Mouse (Mus musculus): ENCODE results near the gene Psmb8. TPM values are rescaled to one million over a fixed set of nuclear protein-coding genes. Genes with fewer than 3 reads are reported as not detected.

The Psmb8 gene
- total and polyA plus RNA-seq, 3 experiments = 0.11 to 0.15 TPM; not detected in 1

- ATAC-seq (ENCODE audit: extremely low read depth, insufficient number of reproducible peaks, low FRiP score, poor library complexity, severe bottlenecking) = no peak
Observed at GRCm38 (mm10) chr17:34169279-34169678, 28.2 kb upstream of the Psmb8 start.

GRCm38 (mm10) chr17:34170487-34170876 lies 27.0 kb upstream of the Psmb8 start:
- no peak for ATAC-seq (ENCODE audit: extremely low read depth, insufficient number of reproducible peaks, low FRiP score, poor library complexity, severe bottlenecking)
- Histone ChIP-seq H3K27me3 (ENCODE audit: insufficient read depth, low read length) (peaks cover 3% of the 10 kb centered on the region; the same call in 1 of the 2 replicates), H3K36me3 (replicated peaks) (no peaks in the 10 kb centered on the region)

More at GRCm38 (mm10) chr17:34169279-34169678, 28.2 kb upstream of the Psmb8 start:
- Histone ChIP-seq H3K27me3 (ENCODE audit: insufficient read depth, low read length) (peaks cover 12% of the 10 kb centered on the region), H3K4me1 (ENCODE audit: insufficient read depth, low read depth, low read length) (no peaks in the 10 kb centered on the region), H3K36me3 (replicated peaks) (no peaks in the 10 kb centered on the region), H3K9me3 (replicated peaks) (peaks cover 7% of the 10 kb centered on the region), H3K4me3 (ENCODE audit: low read depth, low read length) (no peak overlapping the region)
- DNase-seq (ENCODE audit: low spot score) = no peak
- TF ChIP-seq GATA1 (IDR thresholded peaks at IDR 0.05; ENCODE audit: borderline replicate concordance, low read length) (no peak), GATA2 (IDR thresholded peaks at IDR 0.05; ENCODE audit: borderline replicate concordance, low read depth, low read length) (no peak), POLR2AphosphoS5 (IDR thresholded peaks at IDR 0.05; ENCODE audit: insufficient replicate concordance, low read depth, low read length) (no peak), TAL1 (conservative IDR thresholded peaks at IDR 0.05; ENCODE audit: low read depth, low read length) (no peak), CTCF (IDR thresholded peaks at IDR 0.05; ENCODE audit: low read depth, low read length) (no peak)

GRCm38 (mm10) chr17:34170877-34171498 lies 26.5 kb upstream of the Psmb8 start:
- no peak for DNase-seq (ENCODE audit: low spot score)
- TF ChIP-seq TAL1 (conservative IDR thresholded peaks at IDR 0.05; ENCODE audit: low read depth, low read length) (no peak), CTCF (IDR thresholded peaks at IDR 0.05; ENCODE audit: low read depth, low read length) (peak; percentile 79)
- no peaks in the 10 kb centered on the region for H3K4me1 ChIP-seq (ENCODE audit: insufficient read depth, low read depth, low read length)
- H3K27me3 ChIP-seq (ENCODE audit: insufficient read depth, low read length) = peaks cover 2% of the 10 kb centered on the region; the same call in 1 of the 2 replicates
- no peaks in the 10 kb centered on the region for H3K36me3 ChIP-seq (replicated peaks)
- peaks cover 7% of the 10 kb centered on the region for H3K9me3 ChIP-seq (replicated peaks)
- no peak overlapping the region for H3K4me3 ChIP-seq (ENCODE audit: low read depth, low read length)
- ATAC-seq (ENCODE audit: extremely low read depth, insufficient number of reproducible peaks, low FRiP score, poor library complexity, severe bottlenecking) = no peak

More at GRCm38 (mm10) chr17:34170487-34170876, 27.0 kb upstream of the Psmb8 start:
- peaks cover 7% of the 10 kb centered on the region for H3K9me3 ChIP-seq (replicated peaks)
- H3K4me3 ChIP-seq (ENCODE audit: low read depth, low read length) = no peak overlapping the region
- no peak for DNase-seq (ENCODE audit: low spot score)
- no peaks in the 10 kb centered on the region for H3K4me1 ChIP-seq (ENCODE audit: insufficient read depth, low read depth, low read length)
- TF ChIP-seq GATA2 (IDR thresholded peaks at IDR 0.05; ENCODE audit: borderline replicate concordance, low read depth, low read length) (no peak), GATA1 (IDR thresholded peaks at IDR 0.05; ENCODE audit: borderline replicate concordance, low read length) (no peak), POLR2AphosphoS5 (IDR thresholded peaks at IDR 0.05; ENCODE audit: insufficient replicate concordance, low read depth, low read length) (no peak), CTCF (IDR thresholded peaks at IDR 0.05; ENCODE audit: low read depth, low read length) (no peak), TAL1 (conservative IDR thresholded peaks at IDR 0.05; ENCODE audit: low read depth, low read length) (no peak)

DNA sequence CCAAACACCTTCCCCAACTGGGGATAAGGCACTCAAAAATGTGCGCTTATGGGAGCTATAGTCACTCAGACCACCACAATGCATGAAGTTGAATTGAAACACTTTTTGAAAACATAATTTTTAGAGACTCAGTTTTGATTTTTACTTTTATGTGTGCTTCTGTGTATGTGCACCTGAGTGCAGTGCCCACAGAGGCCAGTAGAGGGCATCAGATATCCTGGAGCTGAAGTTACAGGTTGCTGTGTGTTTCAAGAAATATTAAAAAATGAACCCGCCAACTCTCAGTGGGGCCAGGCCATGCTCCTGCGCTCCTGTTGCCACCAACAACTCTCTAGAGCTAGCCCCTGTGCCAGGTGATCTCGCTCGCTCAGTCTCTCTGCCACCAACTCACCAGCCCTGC lies 25.0 kb upstream of the Psmb8 start:
- ATAC-seq (ENCODE audit: extremely low read depth, insufficient number of reproducible peaks, low FRiP score, poor library complexity, severe bottlenecking) (no peak), DNase-seq (ENCODE audit: low spot score) (no peak)
- no peak overlapping the region for H3K4me3 ChIP-seq (ENCODE audit: low read depth, low read length)
- H3K9me3 ChIP-seq (replicated peaks) = peaks cover 14% of the 10 kb centered on the region
- peaks cover 2% of the 10 kb centered on the region; the same call in 1 of the 2 replicates for H3K27me3 ChIP-seq (ENCODE audit: insufficient read depth, low read length)
- H3K4me1 ChIP-seq (ENCODE audit: insufficient read depth, low read depth, low read length) = no peaks in the 10 kb centered on the region
- no peaks in the 10 kb centered on the region for H3K36me3 ChIP-seq (replicated peaks)
- TF ChIP-seq CTCF (IDR thresholded peaks at IDR 0.05; ENCODE audit: low read depth, low read length) (no peak), GATA2 (IDR thresholded peaks at IDR 0.05; ENCODE audit: borderline replicate concordance, low read depth, low read length) (no peak), GATA1 (IDR thresholded peaks at IDR 0.05; ENCODE audit: borderline replicate concordance, low read length) (no peak), POLR2AphosphoS5 (IDR thresholded peaks at IDR 0.05; ENCODE audit: insufficient replicate concordance, low read depth, low read length) (no peak), TAL1 (conservative IDR thresholded peaks at IDR 0.05; ENCODE audit: low read depth, low read length) (no peak)

- H3K36me3 ChIP-seq (replicated peaks) = no peaks in the 10 kb centered on the region
- ATAC-seq (ENCODE audit: extremely low read depth, insufficient number of reproducible peaks, low FRiP score, poor library complexity, severe bottlenecking) = no peak
- no peak overlapping the region for H3K4me3 ChIP-seq (ENCODE audit: low read depth, low read length)
- peaks cover 5% of the 10 kb centered on the region for H3K27me3 ChIP-seq (ENCODE audit: insufficient read depth, low read length)
- H3K4me1 ChIP-seq (ENCODE audit: insufficient read depth, low read depth, low read length) = no peaks in the 10 kb centered on the region
- peaks cover 14% of the 10 kb centered on the region for H3K9me3 ChIP-seq (replicated peaks)
- no peak for TF ChIP-seq GATA1 (IDR thresholded peaks at IDR 0.05; ENCODE audit: borderline replicate concordance, low read length)
- no peak for DNase-seq (ENCODE audit: low spot score)
Observed at GRCm38 (mm10) chr17:34174075-34174474, 23.4 kb upstream of the Psmb8 start.

- no peak for ATAC-seq (ENCODE audit: extremely low read depth, insufficient number of reproducible peaks, low FRiP score, poor library complexity, severe bottlenecking)
- Histone ChIP-seq H3K4me1 (ENCODE audit: insufficient read depth, low read depth, low read length) (no peaks in the 10 kb centered on the region), H3K9me3 (replicated peaks) (peaks cover 14% of the 10 kb centered on the region), H3K36me3 (replicated peaks) (no peaks in the 10 kb centered on the region), H3K27me3 (ENCODE audit: insufficient read depth, low read length) (peaks cover 18% of the 10 kb centered on the region), H3K4me3 (ENCODE audit: low read depth, low read length) (no peak overlapping the region)
- DNase-seq (ENCODE audit: low spot score) = no peak
- TF ChIP-seq GATA2 (IDR thresholded peaks at IDR 0.05; ENCODE audit: borderline replicate concordance, low read depth, low read length) (no peak), GATA1 (IDR thresholded peaks at IDR 0.05; ENCODE audit: borderline replicate concordance, low read length) (no peak), TAL1 (conservative IDR thresholded peaks at IDR 0.05; ENCODE audit: low read depth, low read length) (no peak), CTCF (IDR thresholded peaks at IDR 0.05; ENCODE audit: low read depth, low read length) (no peak; the same call in 1 of the 2 replicates), POLR2AphosphoS5 (IDR thresholded peaks at IDR 0.05; ENCODE audit: insufficient replicate concordance, low read depth, low read length) (no peak)
Observed at GRCm38 (mm10) chr17:34177179-34177578, 20.3 kb upstream of the Psmb8 start.

Data from G1E (cell line).